Mouse (Mus musculus) embryonic fibroblast, embryonic 13.5 days (primary cell): ENCODE data around the gene Optc.

Source experiments
- CTCF ChIP-seq: IDR thresholded peaks from 2 replicates; pipeline ENCODE4 v1.5.1; 2011; ENCODE audit warnings: mild to moderate bottlenecking, control low read depth, low read length, moderate library complexity, borderline replicate concordance; ENCODE audit not compliant: insufficient read depth
- POLR2A ChIP-seq: IDR thresholded peaks from 2 replicates; pipeline ENCODE4 v1.6.1; 2011; ENCODE audit warnings: low read depth, mild to moderate bottlenecking, control low read depth, low read length, moderate library complexity

GRCm38 (mm10) chr1:133953261-133953742, 45.5 kb upstream of the Optc start:
- no peak for TF ChIP-seq CTCF
- TF ChIP-seq POLR2A, result peak; percentile 35; the same call in 1 of the 2 replicates
